Mouse (Mus musculus) retina, postnatal 7 days (tissue): ENCODE data around the gene Wnk1.
A peak's percentile ranks its signal among the peaks of the same experiment; 100 is the strongest.

Source experiments
- DNase-seq: peaks from one replicate; pipeline ENCODE4 v3.0.0-alpha.2; 2012; ENCODE audit warnings: low read depth, low spot score

Wnk1 gene

GRCm38 (mm10) chr6:119903081-119903789 is 135.2 kb downstream of the Wnk1 start:
- DNase-seq: no peak

GRCm38 (mm10) chr6:119902204-119903080 is 136.0 kb downstream of the Wnk1 start, which contains the start of gene Rad52:
Rad52 (plus strand) TSS chr6:119902698.
- peak; percentile 82 for DNase-seq

- DNase-seq: no peak
Measured at GRCm38 (mm10) chr6:119892711-119893110, 145.8 kb downstream of the Wnk1 start.

- DNase-seq: no peak
Measured at GRCm38 (mm10) chr6:119883151-119883550, 155.3 kb downstream of the Wnk1 start.
